Mouse (Mus musculus) limb, embryonic 14.5 days (tissue): ENCODE data around the gene Ggt5. TPM values are rescaled to one million over a fixed set of nuclear protein-coding genes. Genes with fewer than 3 reads are reported as not detected.
A peak's percentile ranks its signal among the peaks of the same experiment; 100 is the strongest.

Experiments
- ATAC-seq: fragments of 200-750 bp; cut with Nextera tagmentation; 2 replicates; pipeline ENCODE4 v1.8.0; 2017; ENCODE audit warnings: low read depth, moderate number of reproducible peaks, moderate TSS enrichment; ENCODE audit not compliant: low FRiP score
- DNase-seq: peaks from one replicate; pipeline ENCODE4 v3.0.0-alpha.2; 2015; ENCODE audit warnings: low spot score
- H3K27ac ChIP-seq: fragments of 300-500 bp; sonication (generic); replicated peaks from 2 replicates; pipeline ENCODE4 v1.5.1; 2014; ENCODE audit warnings: low read depth, mild to moderate bottlenecking, low read length, moderate library complexity, mixed read lengths
- H3K27me3 ChIP-seq: fragments of 300-500 bp; sonication (generic); 2 replicates; pipeline ENCODE4 v1.6.1; 2014; ENCODE audit warnings: low read length, mixed read lengths; ENCODE audit not compliant: control insufficient read depth, insufficient read depth
- H3K36me3 ChIP-seq: fragments of 300-500 bp; sonication (generic); 2 replicates; pipeline ENCODE4 v1.6.1; 2014; ENCODE audit warnings: mild to moderate bottlenecking, low read length, moderate library complexity, mixed read lengths; ENCODE audit not compliant: control insufficient read depth, insufficient read depth
- H3K4me1 ChIP-seq: fragments of 300-500 bp; sonication (generic); 2 replicates; pipeline ENCODE4 v1.6.1; 2014; ENCODE audit warnings: antibody characterized with exemption, low read length, mixed read lengths; ENCODE audit not compliant: control insufficient read depth, insufficient read depth
- H3K4me2 ChIP-seq: fragments of 300-500 bp; sonication (generic); replicated peaks from 2 replicates; pipeline ENCODE4 v1.6.1; 2014; ENCODE audit warnings: low read depth, mild to moderate bottlenecking, low read length, moderate library complexity; ENCODE audit not compliant: severe bottlenecking
- H3K4me3 ChIP-seq: fragments of 300-500 bp; sonication (generic); replicated peaks from 2 replicates; pipeline ENCODE4 v1.5.1; 2014; ENCODE audit warnings: low read length
- H3K9ac ChIP-seq: fragments of 300-500 bp; sonication (generic); 2 replicates; pipeline ENCODE4 v1.6.1; 2014; ENCODE audit warnings: mild to moderate bottlenecking, low read depth, low read length, moderate library complexity; ENCODE audit not compliant: severe bottlenecking
- H3K9me3 ChIP-seq: fragments of 300-500 bp; sonication (generic); 2 replicates; pipeline ENCODE4 v1.6.1; 2016; ENCODE audit warnings: low read length; ENCODE audit not compliant: control insufficient read depth
- POLR2A ChIP-seq: fragments of 200-500 bp; IDR thresholded peaks from 2 replicates; pipeline ENCODE4 v1.8.0; 2012; ENCODE audit warnings: inconsistent platforms, mild to moderate bottlenecking, moderate library complexity, borderline replicate concordance; ENCODE audit not compliant: insufficient read depth, insufficient read length; ENCODE audit errors: extremely low read depth
- WGBS: fragments of 180-500 bp; shearing (Covaris S2); extraction: QIAGEN DNeasy Blood & Tissue Kit; methylation state at CpG from one replicate; pipeline ENCODE4 v1.1.7; 2014; 5-methylcytosine and 5-hydroxymethylcytosine counted together
- polyA plus RNA-seq, 2 experiments: library from polyadenylated mRNA; depleted of rRNA in 1 of 2; stranded (reverse) in 1 of 2; unstranded in 1 of 2; fragments of >200 nt; fragmentation: Nextera tagmentation in 1 of 2; extraction: Ambion mirVana in 1 of 2; gene quantifications; 2 replicates each; pipeline versions ENCODE4 v1.2.1 to v1.2.3; 2012 to 2014

Ggt5 gene
- 7.5 and 9.2 TPM in 2 replicates for polyA plus RNA-seq (2012; rRNA removed)
- polyA plus RNA-seq (2014; fragmentation: Nextera tagmentation; extraction: Ambion mirVana), result 1.1 and 1.4 TPM in 2 replicates

DNA sequence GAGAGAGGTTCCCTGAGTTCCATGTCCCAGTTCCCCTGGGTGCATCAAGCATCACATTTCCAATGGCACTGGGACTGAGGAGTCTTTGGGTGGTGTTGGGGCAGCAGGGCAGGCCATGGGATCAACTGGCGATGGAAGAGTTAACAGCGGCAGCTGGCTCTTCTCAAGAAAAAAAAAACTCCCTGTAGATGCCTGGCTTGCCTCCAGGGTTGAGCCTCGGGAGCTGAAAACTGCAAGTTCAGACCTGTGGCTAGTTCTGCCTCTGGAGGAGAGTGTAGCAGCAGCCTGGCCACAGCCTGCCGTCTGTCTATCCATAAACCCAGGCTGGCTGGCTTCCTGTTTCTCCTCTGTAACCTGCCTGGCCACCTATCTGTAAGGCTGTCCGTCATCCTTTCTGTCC lies at the start of gene Ggt5:
Gene Ggt5, plus strand, starts transcription at position 212 of the 400 bp plus-strand sequence.
- ATAC-seq, result no peak

DNA sequence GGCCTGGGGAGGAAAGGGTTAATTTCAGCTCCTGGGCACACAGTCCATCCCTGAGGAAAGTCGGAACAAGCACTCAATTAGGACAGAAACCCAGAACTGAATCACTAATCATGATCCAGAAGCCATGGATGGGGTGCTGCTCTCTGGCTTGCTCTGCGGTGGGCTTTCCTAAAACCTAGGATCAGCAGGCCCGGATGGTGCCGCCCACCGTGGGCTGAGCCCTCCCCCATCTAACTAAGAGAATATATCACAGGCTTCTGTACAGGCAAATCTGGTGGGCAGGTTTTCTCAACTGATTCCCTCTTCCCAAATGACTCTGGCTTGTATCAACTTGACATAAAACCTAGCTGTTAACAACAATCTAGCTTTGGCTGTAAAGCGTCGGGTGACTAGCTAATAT lies 41.2 kb upstream of the Ggt5 start:
- WGBS, result 16% methylated on average over 7 of the region's 7 CpGs
- 0 out of 2 replicates have a peak, but pooled peaks have one; percentile 30 for ATAC-seq
- Histone ChIP-seq H3K27ac (peak overlapping the region; percentile 33; the same call in 1 of the 2 replicates), H3K9ac (no peak overlapping the region), H3K9me3 (no peaks in the 10 kb centered on the region), H3K27me3 (no peaks in the 10 kb centered on the region), H3K4me1 (peaks cover 14% of the 10 kb centered on the region), H3K4me2 (peak overlapping the region; percentile 35), H3K4me3 (no peak overlapping the region; the same call in 1 of the 2 replicates), H3K36me3 (no peaks in the 10 kb centered on the region)
- DNase-seq, result no peak
- TF ChIP-seq POLR2A, result no peak

More for the DNA sequence above, at the start of gene Ggt5:
- no peaks in the 10 kb centered on the region for H3K9me3 ChIP-seq
- 10% methylated on average over 5 of the region's 5 CpGs for WGBS
- H3K36me3 ChIP-seq, result no peaks in the 10 kb centered on the region
- no peak within 1 kb of the TSS; the same call in 1 of the 2 replicates for H3K4me3 ChIP-seq
- H3K4me1 ChIP-seq, result peaks cover 18% of the 10 kb centered on the region
- H3K27me3 ChIP-seq, result no peaks in the 10 kb centered on the region
- H3K9ac ChIP-seq, result peak within 1 kb of the TSS; percentile 40
- DNase-seq, result peak; percentile 68
- H3K4me2 ChIP-seq, result no peak within 1 kb of the TSS; the same call in 1 of the 2 replicates
- TF ChIP-seq POLR2A, result no peak
- 0 out of 2 replicates have a peak within 1 kb of the TSS, but pooled peaks have one; percentile 19 for H3K27ac ChIP-seq

- Histone ChIP-seq H3K27me3 (no peaks in the 10 kb centered on the region), H3K4me2 (peak overlapping the region; percentile 35), H3K27ac (peak overlapping the region; percentile 33; the same call in 1 of the 2 replicates), H3K9me3 (no peaks in the 10 kb centered on the region), H3K9ac (no peak overlapping the region), H3K4me3 (no peak overlapping the region; the same call in 1 of the 2 replicates), H3K4me1 (peaks cover 14% of the 10 kb centered on the region), H3K36me3 (no peaks in the 10 kb centered on the region)
- peak; percentile 80; the same call in 1 of the 2 replicates for ATAC-seq
- no peak for TF ChIP-seq POLR2A
- DNase-seq, result peak; percentile 59
- WGBS, result 21% methylated on average over 14 of the region's 14 CpGs
Observed at GRCm38 (mm10) chr10:75548486-75548885, 40.7 kb upstream of the Ggt5 start.

- Histone ChIP-seq H3K4me3 (no peak overlapping the region), H3K27me3 (no peaks in the 10 kb centered on the region), H3K27ac (no peak overlapping the region), H3K4me2 (no peak overlapping the region), H3K9me3 (no peaks in the 10 kb centered on the region), H3K9ac (no peak overlapping the region), H3K4me1 (peaks cover 14% of the 10 kb centered on the region), H3K36me3 (no peaks in the 10 kb centered on the region)
- ATAC-seq, result no peak
- 64% methylated on average over 7 of the region's 7 CpGs for WGBS
- TF ChIP-seq POLR2A, result no peak
- no peak for DNase-seq
Observed at GRCm38 (mm10) chr10:75549886-75550285, 39.3 kb upstream of the Ggt5 start.

DNA sequence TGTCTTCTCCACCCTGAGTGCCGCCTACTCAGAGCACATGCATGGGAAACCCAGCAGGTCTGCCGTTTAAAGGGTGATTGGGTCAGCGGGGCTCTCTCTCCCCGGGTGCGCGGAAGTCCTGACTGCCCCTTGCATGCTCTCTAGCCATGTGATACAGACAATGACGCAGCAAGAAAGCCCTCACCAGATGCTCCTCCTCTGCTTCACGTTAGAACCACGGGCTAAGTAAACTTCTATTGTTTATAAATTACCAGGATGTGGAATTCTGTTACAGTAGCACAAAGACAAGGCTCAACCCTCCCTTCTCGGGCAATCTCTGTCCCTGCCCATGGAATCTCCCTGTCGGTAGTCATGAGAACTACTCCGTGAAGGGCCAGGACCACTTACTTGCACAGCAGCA lies 38.0 kb upstream of the Ggt5 start:
- Histone ChIP-seq H3K27ac (no peak overlapping the region), H3K9ac (no peak overlapping the region), H3K4me3 (no peak overlapping the region), H3K4me1 (peaks cover 17% of the 10 kb centered on the region), H3K27me3 (no peaks in the 10 kb centered on the region), H3K36me3 (no peaks in the 10 kb centered on the region), H3K9me3 (no peaks in the 10 kb centered on the region), H3K4me2 (no peak overlapping the region)
- DNase-seq (no peak), ATAC-seq (no peak)
- 64% methylated on average over 12 of the region's 12 CpGs for WGBS
- no peak for TF ChIP-seq POLR2A
